Mouse (Mus musculus) liver, embryonic 14.5 days (tissue): ENCODE measurements around the gene Setd6. TPM values are rescaled to one million over a fixed set of nuclear protein-coding genes. Genes with fewer than 3 reads are reported as not detected.
A peak's percentile ranks its signal among the peaks of the same experiment; 100 is the strongest.

Experiments used
- ATAC-seq: fragments of 200-750 bp; cut with Nextera tagmentation; 2 replicates; pipeline ENCODE4 v1.8.0; 2017; ENCODE audit warnings: moderate number of reproducible peaks, mild to moderate bottlenecking, moderate library complexity; ENCODE audit not compliant: insufficient read depth
- DNase-seq, 3 experiments: peaks; one replicate each; pipeline ENCODE4 v3.0.0-alpha.2; 2012 to 2013; ENCODE audit warnings: low read depth in 3 of 3, low spot score in 3 of 3
- H3K27ac ChIP-seq: fragments of 300-500 bp; sonication (generic); 2 replicates; pipeline ENCODE4 v1.5.1; 2014; ENCODE audit warnings: moderate library complexity, mild to moderate bottlenecking, control low read depth, inconsistent platforms
- H3K27me3 ChIP-seq: fragments of 300-500 bp; sonication (generic); 2 replicates; pipeline ENCODE4 v1.6.1; 2014; ENCODE audit warnings: mild to moderate bottlenecking, low read length, moderate library complexity; ENCODE audit not compliant: control insufficient read depth, insufficient read depth
- H3K36me3 ChIP-seq: fragments of 300-500 bp; sonication (generic); replicated peaks from 2 replicates; pipeline ENCODE4 v1.6.1; 2014; ENCODE audit warnings: low read depth; ENCODE audit not compliant: control insufficient read depth, insufficient read depth
- H3K4me1 ChIP-seq, 2 experiments: fragments of 200-500 bp in 1 of 2; fragments of 300-500 bp in 1 of 2; sonication (generic) in 1 of 2; replicated peaks; 2 replicates each; pipeline ENCODE4 v1.6.1; 2012 to 2014; ENCODE audit warnings: antibody characterized with exemption in 1 of 2, inconsistent platforms in 1 of 2, low read length in 1 of 2; ENCODE audit not compliant: control insufficient read depth in 2 of 2, insufficient read depth in 2 of 2
- H3K4me2 ChIP-seq: fragments of 300-500 bp; sonication (generic); 2 replicates; pipeline ENCODE4 v1.6.1; 2014; ENCODE audit warnings: low read depth, mild to moderate bottlenecking, control low read depth, moderate library complexity
- H3K4me3 ChIP-seq, 2 experiments: fragments of 200-500 bp in 1 of 2; fragments of 300-500 bp in 1 of 2; sonication (generic) in 1 of 2; 2 replicates each; pipeline ENCODE4 v1.5.1; 2012 to 2014; ENCODE audit warnings: low read depth in 2 of 2, low read length in 2 of 2, mild to moderate bottlenecking in 2 of 2, control low read depth in 1 of 2, inconsistent platforms in 1 of 2, moderate library complexity in 1 of 2; ENCODE audit not compliant: insufficient read depth in 1 of 2
- H3K9ac ChIP-seq: fragments of 300-500 bp; sonication (generic); replicated peaks from 2 replicates; pipeline ENCODE4 v1.6.1; 2014; ENCODE audit warnings: mild to moderate bottlenecking, control low read depth, moderate library complexity
- H3K9me3 ChIP-seq: fragments of 300-500 bp; sonication (generic); 2 replicates; pipeline ENCODE4 v1.6.1; 2016; ENCODE audit warnings: low read length, mixed read lengths; ENCODE audit not compliant: control insufficient read depth
- CTCF ChIP-seq: IDR thresholded peaks from 2 replicates; pipeline ENCODE4 v1.5.1; 2016; ENCODE audit warnings: antibody characterized with exemption, low read depth, control low read depth
- EP300 ChIP-seq: IDR thresholded peaks from 2 replicates; pipeline ENCODE4 v1.6.1; 2016; ENCODE audit warnings: antibody characterized with exemption, low read depth
- WGBS: fragments of 180-500 bp; shearing (Covaris S2); extraction: QIAGEN DNeasy Blood & Tissue Kit; methylation state at CpG from one replicate; pipeline ENCODE4 v1.1.7; 2014; ENCODE audit not compliant: insufficient replicate concordance; 5-methylcytosine and 5-hydroxymethylcytosine counted together
- microRNA-seq: library from miRNA; unstranded; fragments of <30 nt; microRNA quantifications from one replicate; pipeline ENCODE4, GENCODE M21; 2016
- polyA plus RNA-seq, 2 experiments: library from polyadenylated mRNA; depleted of rRNA in 1 of 2; stranded (reverse) in 1 of 2; unstranded in 1 of 2; fragments of >200 nt; fragmentation: Nextera tagmentation in 1 of 2; extraction: Ambion mirVana in 1 of 2; gene quantifications; 2 replicates each; pipeline versions ENCODE4 v1.2.1 to v1.2.3; 2012 to 2014

Gene Setd6
- polyA plus RNA-seq, 2 experiments = 15.0 to 16.0 TPM

DNA sequence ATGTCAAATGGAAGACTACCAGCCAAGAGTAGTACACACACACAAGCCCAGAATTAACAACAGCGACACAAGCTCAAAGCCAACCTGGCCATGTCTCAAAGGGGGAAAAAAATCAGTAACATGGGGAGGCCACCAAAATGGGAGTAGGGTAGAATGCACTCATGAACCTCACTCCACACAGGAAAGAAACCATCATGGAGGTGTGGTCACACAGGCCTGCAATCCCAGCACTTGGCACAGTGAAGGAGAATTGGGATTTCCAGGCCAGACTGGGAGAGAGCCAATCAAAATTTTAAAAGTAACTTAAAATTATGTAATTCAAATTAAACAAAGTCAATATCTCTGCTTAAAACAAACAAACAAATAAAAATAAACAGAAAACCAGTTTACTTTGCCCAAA is 36.2 kb downstream of the Setd6 start:
- H3K9me3 ChIP-seq = no peaks in the 10 kb centered on the region
- DNase-seq = no peak
- no peaks in the 10 kb centered on the region for H3K4me1 ChIP-seq
- no peak for TF ChIP-seq CTCF
- no peak for TF ChIP-seq EP300
- H3K9ac ChIP-seq = no peak overlapping the region
- peaks cover 70% of the 10 kb centered on the region for H3K36me3 ChIP-seq
- no peaks in the 10 kb centered on the region for H3K27me3 ChIP-seq
- no peak overlapping the region for H3K4me2 ChIP-seq
- no peak overlapping the region for H3K4me3 ChIP-seq
- no peak for ATAC-seq
- WGBS = 97% methylated on average over 1 of the region's 1 CpGs
- no peak overlapping the region for H3K27ac ChIP-seq

DNA sequence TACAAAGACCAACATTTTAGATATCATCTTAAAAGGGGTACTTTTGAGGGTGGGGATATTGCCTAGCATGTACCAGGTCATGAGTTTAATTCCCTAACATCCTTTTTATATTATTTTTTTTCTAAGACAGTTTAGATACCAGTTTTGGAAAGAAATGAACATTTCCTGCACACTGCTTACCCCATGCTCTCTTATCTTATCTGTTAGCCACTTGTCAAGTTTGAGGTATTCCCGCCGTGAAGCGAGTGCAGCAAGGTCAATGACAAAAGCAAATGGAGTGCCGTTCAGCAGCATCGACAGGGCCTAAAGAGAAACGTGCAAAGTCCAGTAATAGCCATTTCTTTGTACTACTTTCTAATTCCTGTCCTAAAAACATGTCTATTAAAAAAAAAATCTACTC is 44.6 kb downstream of the Setd6 start:
- peak in 2 of 3 experiments; percentile 10 to 19 for DNase-seq
- Histone ChIP-seq H3K9me3 (no peaks in the 10 kb centered on the region), H3K27ac (no peak overlapping the region), H3K4me3 (no peak overlapping the region), H3K27me3 (no peaks in the 10 kb centered on the region), H3K4me2 (no peak overlapping the region), H3K4me1 (peaks cover 0 to 3% of the 10 kb centered on the region in 2 experiments; a peak in 1 of 4 replicates), H3K36me3 (peaks cover 79% of the 10 kb centered on the region), H3K9ac (no peak overlapping the region)
- WGBS = 24% methylated on average over 6 of the region's 6 CpGs
- 0 out of 2 replicates have a peak, but pooled peaks have one; percentile 37 for ATAC-seq
- TF ChIP-seq EP300 (no peak), CTCF (no peak)

DNA sequence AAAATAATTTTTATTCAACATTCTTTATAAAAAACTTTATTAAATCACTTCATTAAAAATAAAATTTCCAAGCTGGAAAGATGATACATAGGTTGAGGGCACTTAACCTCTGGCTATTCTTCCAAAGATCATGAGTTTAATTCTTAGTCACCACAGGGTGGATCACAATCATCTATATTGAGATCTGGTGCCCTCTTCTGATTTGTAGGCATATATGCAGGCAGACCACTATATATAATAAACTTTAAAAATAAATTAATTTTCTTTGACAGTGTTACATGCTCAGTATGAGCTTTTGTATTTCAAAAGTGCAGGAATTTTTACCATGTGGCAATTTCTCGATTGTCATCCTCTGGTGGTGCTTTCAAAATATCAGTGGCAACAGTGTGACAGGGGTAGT is 48.5 kb downstream of the Setd6 start:
- H3K27me3 ChIP-seq = no peaks in the 10 kb centered on the region
- no peak overlapping the region for H3K4me2 ChIP-seq
- WGBS = 82% methylated on average over 1 of the region's 1 CpGs
- H3K9ac ChIP-seq = no peak overlapping the region
- no peak overlapping the region for H3K27ac ChIP-seq
- no peak for DNase-seq
- no peaks in the 10 kb centered on the region for H3K9me3 ChIP-seq
- TF ChIP-seq EP300 = no peak
- TF ChIP-seq CTCF = no peak
- H3K4me1 ChIP-seq = peaks cover 0 to 3% of the 10 kb centered on the region in 2 experiments; a peak in 1 of 4 replicates
- H3K36me3 ChIP-seq = peaks cover 86% of the 10 kb centered on the region
- no peak for ATAC-seq
- H3K4me3 ChIP-seq = no peak overlapping the region

Small RNA genes lying within 50 kb of the gene (microRNA-seq; reads per million reads assigned to microRNA genes)
- 1.3 reads per million for gene Mir7073

Other genes with a start within 250 kb of the Setd6 start
- 9.7 and 12.8 TPM in 2 replicates for gene Csnk2a2, start 225.8 kb upstream of the Setd6 start, polyA plus RNA-seq (2012; rRNA removed)
- gene Csnk2a2, start 225.8 kb upstream of the Setd6 start, polyA plus RNA-seq (2014; fragmentation: Nextera tagmentation; extraction: Ambion mirVana) = 6.9 and 7.1 TPM in 2 replicates
- not detected in 2 replicates for gene Ccdc113, start 181.8 kb upstream of the Setd6 start, polyA plus RNA-seq (2012; rRNA removed)
- not detected in 2 replicates for gene Ccdc113, start 181.8 kb upstream of the Setd6 start, polyA plus RNA-seq (2014; fragmentation: Nextera tagmentation; extraction: Ambion mirVana)
- not detected in 2 replicates for gene Prss54, start 139.5 kb upstream of the Setd6 start, polyA plus RNA-seq (2012; rRNA removed)
- gene Prss54, start 139.5 kb upstream of the Setd6 start, polyA plus RNA-seq (2014; fragmentation: Nextera tagmentation; extraction: Ambion mirVana) = not detected in 2 replicates
- gene Gins3, start 82.4 kb upstream of the Setd6 start, polyA plus RNA-seq (2012; rRNA removed) = 3.2 and 4.9 TPM in 2 replicates
- 9.4 and 9.8 TPM in 2 replicates for gene Gins3, start 82.4 kb upstream of the Setd6 start, polyA plus RNA-seq (2014; fragmentation: Nextera tagmentation; extraction: Ambion mirVana)
- gene Ndrg4, start 38.9 kb upstream of the Setd6 start, polyA plus RNA-seq (2012; rRNA removed) = 0.81 and 0.95 TPM in 2 replicates
- gene Ndrg4, start 38.9 kb upstream of the Setd6 start, polyA plus RNA-seq (2014; fragmentation: Nextera tagmentation; extraction: Ambion mirVana) = 0.62 and 1.0 TPM in 2 replicates
- gene Cnot1, start 91.6 kb downstream of the Setd6 start, polyA plus RNA-seq (2012; rRNA removed) = 39.1 and 41.8 TPM in 2 replicates
- gene Cnot1, start 91.6 kb downstream of the Setd6 start, polyA plus RNA-seq (2014; fragmentation: Nextera tagmentation; extraction: Ambion mirVana) = 33.1 and 38.6 TPM in 2 replicates
- 43.5 and 75.6 TPM in 2 replicates for gene Sap18b, start 109.5 kb downstream of the Setd6 start, polyA plus RNA-seq (2012; rRNA removed)
- gene Sap18b, start 109.5 kb downstream of the Setd6 start, polyA plus RNA-seq (2014; fragmentation: Nextera tagmentation; extraction: Ambion mirVana) = 245 and 247 TPM in 2 replicates
- 5.5 and 5.6 TPM in 2 replicates for gene Slc38a7, start 137.7 kb downstream of the Setd6 start, polyA plus RNA-seq (2012; rRNA removed)
- 6.7 and 7.5 TPM in 2 replicates for gene Slc38a7, start 137.7 kb downstream of the Setd6 start, polyA plus RNA-seq (2014; fragmentation: Nextera tagmentation; extraction: Ambion mirVana)
- 91.7 and 107 TPM in 2 replicates for gene Got2, start 172.7 kb downstream of the Setd6 start, polyA plus RNA-seq (2012; rRNA removed)
- 69.8 and 79.3 TPM in 2 replicates for gene Got2, start 172.7 kb downstream of the Setd6 start, polyA plus RNA-seq (2014; fragmentation: Nextera tagmentation; extraction: Ambion mirVana)